Mouse (Mus musculus) intestine, postnatal 0 days (tissue): ENCODE measurements at regions not wholly inside any gene's neighbourhood (a gene's known extent, or its start where the extent isn't known, plus 50 kb on each side); places are given as distances from the start of the nearest gene placed in this dataset.

Experiments used
- ATAC-seq: fragments of 200-750 bp; cut with Nextera tagmentation; 2 replicates; pipeline ENCODE4 v1.8.0; 2017; ENCODE audit warnings: mild to moderate bottlenecking, moderate TSS enrichment, moderate library complexity
- H3K27ac ChIP-seq: fragments of 300-500 bp; sonication (generic); 2 replicates; pipeline ENCODE4 v1.5.1; 2014; ENCODE audit warnings: mild to moderate bottlenecking, low read depth, low read length, moderate library complexity
- H3K27me3 ChIP-seq: fragments of 300-500 bp; sonication (generic); replicated peaks from 2 replicates; pipeline ENCODE4 v1.6.1; 2014; ENCODE audit warnings: low read length, mixed read lengths; ENCODE audit not compliant: control insufficient read depth, insufficient read depth
- H3K36me3 ChIP-seq: fragments of 300-500 bp; sonication (generic); 2 replicates; pipeline ENCODE4 v1.6.1; 2014; ENCODE audit warnings: mild to moderate bottlenecking, moderate library complexity; ENCODE audit not compliant: control insufficient read depth, insufficient read depth
- H3K4me1 ChIP-seq: fragments of 300-500 bp; sonication (generic); replicated peaks from 2 replicates; pipeline ENCODE4 v1.6.1; 2014; ENCODE audit warnings: antibody characterized with exemption, low read length, mixed read lengths; ENCODE audit not compliant: control insufficient read depth, insufficient read depth
- H3K4me2 ChIP-seq: fragments of 300-500 bp; sonication (generic); replicated peaks from 2 replicates; pipeline ENCODE4 v1.6.1; 2014; ENCODE audit warnings: low read depth, mild to moderate bottlenecking, moderate library complexity
- H3K4me3 ChIP-seq: fragments of 300-500 bp; sonication (generic); 2 replicates; pipeline ENCODE4 v1.5.1; 2014; ENCODE audit warnings: low read depth, low read length
- H3K9ac ChIP-seq: fragments of 300-500 bp; sonication (generic); 2 replicates; pipeline ENCODE4 v1.6.1; 2014; ENCODE audit warnings: mild to moderate bottlenecking, low read depth, low read length
- H3K9me3 ChIP-seq: fragments of 300-500 bp; sonication (generic); 2 replicates; pipeline ENCODE4 v1.6.1; 2016; ENCODE audit warnings: mixed run types; ENCODE audit not compliant: control insufficient read depth
- CTCF ChIP-seq: sonication (generic); IDR thresholded peaks from 2 replicates; pipeline ENCODE4 v1.5.1; 2016; ENCODE audit warnings: low read depth, mild to moderate bottlenecking, control low read depth, antibody characterized with exemption, moderate library complexity
- WGBS: fragments of 180-500 bp; shearing (Covaris S2); extraction: QIAGEN DNeasy Blood & Tissue Kit; methylation state at CpG from one replicate; pipeline ENCODE4 v1.1.7; 2014; 5-methylcytosine and 5-hydroxymethylcytosine counted together

GRCm38 (mm10) chr2:173950164-173950891, 125.8 kb upstream of the Stx16 start:
- H3K9me3 ChIP-seq = no peaks in the 10 kb centered on the region
- TF ChIP-seq CTCF = no peak

GRCm38 (mm10) chr2:173966111-173966510, 110.0 kb upstream of the Stx16 start:
- Histone ChIP-seq H3K4me2 (no peak overlapping the region), H3K4me3 (no peak overlapping the region), H3K36me3 (no peaks in the 10 kb centered on the region), H3K9me3 (no peaks in the 10 kb centered on the region), H3K4me1 (no peaks in the 10 kb centered on the region), H3K27ac (no peak overlapping the region), H3K27me3 (no peaks in the 10 kb centered on the region), H3K9ac (no peak overlapping the region)
- WGBS = 76% methylated on average over 5 of the region's 5 CpGs
- TF ChIP-seq CTCF = no peak
- no peak for ATAC-seq

More at GRCm38 (mm10) chr2:173950164-173950891, 125.8 kb upstream of the Stx16 start:
- H3K4me2 ChIP-seq = no peak overlapping the region
- H3K9ac ChIP-seq = no peak overlapping the region
- H3K4me3 ChIP-seq = no peak overlapping the region
- no peaks in the 10 kb centered on the region for H3K36me3 ChIP-seq
- H3K4me1 ChIP-seq = no peaks in the 10 kb centered on the region
- H3K27ac ChIP-seq = no peak overlapping the region
- WGBS = 58% methylated on average over 10 of the region's 10 CpGs
- H3K27me3 ChIP-seq = no peaks in the 10 kb centered on the region
- no peak for ATAC-seq

GRCm38 (mm10) chr2:173970789-173971188, 105.3 kb upstream of the Stx16 start:
- Histone ChIP-seq H3K4me3 (no peak overlapping the region), H3K9me3 (no peaks in the 10 kb centered on the region), H3K27me3 (no peaks in the 10 kb centered on the region), H3K9ac (no peak overlapping the region), H3K36me3 (no peaks in the 10 kb centered on the region), H3K4me1 (no peaks in the 10 kb centered on the region), H3K4me2 (no peak overlapping the region), H3K27ac (no peak overlapping the region)
- ATAC-seq = peak; percentile 90
- WGBS = 35% methylated on average over 1 of the region's 1 CpGs
- no peak for TF ChIP-seq CTCF

- no peak overlapping the region for H3K4me3 ChIP-seq
- TF ChIP-seq CTCF = no peak
- H3K4me1 ChIP-seq = peaks cover 13% of the 10 kb centered on the region; the same call in 1 of the 2 replicates
- H3K27me3 ChIP-seq = no peaks in the 10 kb centered on the region
- 0 out of 2 replicates have a peak, but pooled peaks have one; percentile 35 for ATAC-seq
- H3K4me2 ChIP-seq = no peak overlapping the region
- WGBS = 26% methylated on average over 4 of the region's 4 CpGs
- H3K9me3 ChIP-seq = no peaks in the 10 kb centered on the region
- H3K9ac ChIP-seq = no peak overlapping the region
- no peak overlapping the region for H3K27ac ChIP-seq
- no peaks in the 10 kb centered on the region for H3K36me3 ChIP-seq
These were observed 99.6 kb upstream of the Stx16 start for GRCm38 (mm10) chr2:173976314-173977053.

GRCm38 (mm10) chr2:173977236-173978053, 98.7 kb upstream of the Stx16 start:
- ATAC-seq = peak; percentile 59
- Histone ChIP-seq H3K36me3 (no peaks in the 10 kb centered on the region), H3K27me3 (no peaks in the 10 kb centered on the region), H3K27ac (peak overlapping the region; percentile 88), H3K4me3 (no peak overlapping the region), H3K9me3 (no peaks in the 10 kb centered on the region), H3K4me1 (peaks cover 13% of the 10 kb centered on the region; the same call in 1 of the 2 replicates), H3K4me2 (peak overlapping the region; percentile 49), H3K9ac (no peak overlapping the region)
- WGBS = 25% methylated on average over 12 of the region's 12 CpGs
- no peak for TF ChIP-seq CTCF
